Mouse (Mus musculus) lung, postnatal 0 days (tissue): ENCODE measurements around the gene Crtam.

Experiments used
- CTCF ChIP-seq: IDR thresholded peaks from 2 replicates; pipeline ENCODE4 v1.5.1; 2016; ENCODE audit warnings: antibody characterized with exemption, mild to moderate bottlenecking
- EP300 ChIP-seq: IDR thresholded peaks from 2 replicates; pipeline ENCODE4 v1.6.1; 2016; ENCODE audit warnings: antibody characterized with exemption, mild to moderate bottlenecking, control low read depth

DNA sequence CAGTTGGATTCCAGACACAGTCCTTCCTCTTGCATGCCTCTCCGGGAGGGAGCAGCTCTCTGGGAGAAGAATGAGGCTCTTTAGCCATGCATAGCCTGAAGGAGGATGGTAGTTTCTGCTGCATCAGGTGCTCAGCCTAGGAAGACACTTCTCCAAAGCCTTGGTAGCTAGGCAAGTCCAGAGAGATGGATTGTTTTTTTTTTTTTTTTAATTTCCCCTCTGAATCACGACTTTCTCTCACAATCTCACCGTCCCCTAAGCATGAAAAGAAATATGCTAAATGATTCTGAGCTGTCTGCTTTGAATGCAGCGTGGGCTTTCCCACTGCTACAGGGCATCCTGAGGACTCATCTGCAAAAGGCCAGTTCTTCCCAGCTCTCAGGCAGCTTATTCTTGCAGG is 10.1 kb upstream of the Crtam start:
- TF ChIP-seq CTCF (no peak), EP300 (no peak)
